Mouse (Mus musculus) megakaryocyte, embryonic 14.5 days (primary cell): ENCODE results near the gene Clca3a1. TPM values are rescaled to one million over a fixed set of nuclear protein-coding genes. Genes with fewer than 3 reads are reported as not detected.
A peak's percentile ranks its signal among the peaks of the same experiment; 100 is the strongest.
"Not testable (repeated sequence)": the region's sequence is repeated elsewhere in the genome, so short reads cannot be mapped to it uniquely, and the experiment has no call there.

Experiments
- H3K27me3 ChIP-seq: replicated peaks from 2 replicates; pipeline ENCODE3; 2012; ENCODE audit warnings: inconsistent platforms
- H3K36me3 ChIP-seq: replicated peaks from 2 replicates; pipeline ENCODE3; 2012; ENCODE audit warnings: low read length, inconsistent platforms, mixed read lengths
- H3K4me1 ChIP-seq: 2 replicates; pipeline ENCODE4 v1.6.1; 2012; ENCODE audit warnings: inconsistent platforms
- H3K4me3 ChIP-seq: replicated peaks from 2 replicates; pipeline ENCODE3; 2012; ENCODE audit warnings: moderate library complexity, mild to moderate bottlenecking, inconsistent platforms
- H3K9me3 ChIP-seq: 2 replicates; pipeline ENCODE4 v1.6.1; 2012; ENCODE audit warnings: inconsistent platforms
- FLI1 ChIP-seq: IDR thresholded peaks from 2 replicates; pipeline ENCODE4 v1.6.1; 2012; ENCODE audit warnings: low read length, inconsistent platforms, mixed read lengths
- GATA1 ChIP-seq: IDR thresholded peaks from 3 replicates; pipeline ENCODE4 v1.6.1; 2012; ENCODE audit warnings: mixed read lengths, low read length, inconsistent platforms, borderline replicate concordance
- polyA plus RNA-seq: library from polyadenylated mRNA; stranded (reverse); fragments of >175 nt; gene quantifications from 2 replicates; pipeline ENCODE4 v1.2.3, GENCODE M21; 2012; ENCODE audit warnings: low replicate concordance; ENCODE audit not compliant: insufficient read depth

Gene Clca3a1
- polyA plus RNA-seq = 0.16 TPM in 1 of 2 replicates, not detected in the other

DNA sequence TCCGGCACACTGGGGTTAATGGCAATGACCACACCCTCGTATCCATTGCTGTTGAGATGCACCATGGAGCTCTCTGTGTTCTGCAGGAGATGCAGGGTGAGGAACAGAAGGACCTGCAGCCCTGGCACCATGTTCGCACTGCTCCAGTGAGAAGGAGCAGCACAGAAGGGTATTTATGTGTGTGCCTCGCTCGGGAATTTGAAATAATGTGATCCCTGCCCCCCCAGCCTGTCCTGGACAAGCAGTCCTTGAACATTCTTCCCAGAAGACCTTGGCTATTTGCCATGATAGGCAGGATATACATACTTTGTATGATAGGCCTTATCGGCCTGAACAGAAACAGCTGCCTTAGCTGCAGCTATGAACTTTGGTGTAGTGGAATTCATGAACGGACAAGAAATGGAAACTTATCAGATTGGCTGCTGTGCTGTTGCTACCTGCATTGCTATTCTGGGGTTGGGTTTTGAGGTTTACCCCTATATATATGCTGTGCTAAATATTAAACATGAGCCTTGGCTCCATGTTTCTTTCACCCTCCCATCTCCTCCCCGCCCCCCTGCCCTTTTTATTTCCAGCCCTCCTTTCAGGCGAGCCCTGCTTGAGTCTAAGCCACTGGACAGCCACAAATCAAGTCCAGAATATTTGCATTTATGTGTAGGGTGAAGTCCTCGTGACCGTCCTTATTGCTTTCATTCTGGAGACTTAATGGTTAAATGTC is at the start of gene Clca3a1:
TSS of gene Clca3a1 (minus strand) at position 386 of the 718 bp plus-strand sequence.
- Histone ChIP-seq H3K4me3 (peak within 1 kb of the TSS; percentile 16), H3K27me3 (no peaks in the 10 kb centered on the region), H3K36me3 (no peaks in the 10 kb centered on the region), H3K9me3 (no peaks in the 10 kb centered on the region), H3K4me1 (peaks cover 23% of the 10 kb centered on the region)
- TF ChIP-seq GATA1 = no peak
- TF ChIP-seq FLI1 = no peak

DNA sequence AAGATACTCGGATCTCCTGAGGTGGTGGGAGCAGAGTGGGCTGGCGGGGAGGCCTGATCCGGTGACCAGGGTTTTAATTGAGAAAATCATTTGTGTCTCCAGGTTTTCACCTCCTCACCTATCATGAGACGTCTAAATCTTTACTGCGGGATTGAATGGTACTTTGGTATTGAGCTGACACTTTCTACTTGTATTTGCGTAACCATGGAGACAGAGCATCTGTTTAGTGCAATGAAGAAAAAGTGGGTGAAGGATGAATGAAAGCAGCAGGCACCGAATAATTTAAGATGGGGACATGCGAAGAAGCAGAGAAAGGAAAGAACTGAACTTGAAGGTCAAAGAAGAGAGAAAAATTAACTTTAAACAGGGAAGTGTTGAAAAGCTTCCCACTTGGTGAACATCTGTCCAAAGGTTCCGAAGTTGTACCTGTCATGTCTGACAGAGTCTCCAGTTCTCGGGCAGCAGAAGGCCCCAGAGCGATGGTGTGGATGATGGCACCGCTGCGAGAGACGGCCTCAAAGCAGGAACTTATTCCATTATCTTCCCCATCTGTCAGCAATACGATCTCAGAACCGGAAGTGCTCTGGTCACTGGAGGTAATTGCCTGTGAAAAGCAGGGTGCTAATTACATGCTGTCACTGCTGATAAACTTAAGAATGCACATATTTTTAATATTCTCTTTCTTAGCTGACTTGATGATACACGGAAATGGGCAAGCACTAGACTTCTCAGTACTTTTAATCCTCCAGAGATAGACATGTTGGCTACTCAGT is 47.6 kb upstream of the Clca3a1 start:
- H3K27me3 ChIP-seq, H3K36me3 ChIP-seq, H3K4me3 ChIP-seq, H3K4me1 ChIP-seq, H3K9me3 ChIP-seq: not testable (repeated sequence)

DNA sequence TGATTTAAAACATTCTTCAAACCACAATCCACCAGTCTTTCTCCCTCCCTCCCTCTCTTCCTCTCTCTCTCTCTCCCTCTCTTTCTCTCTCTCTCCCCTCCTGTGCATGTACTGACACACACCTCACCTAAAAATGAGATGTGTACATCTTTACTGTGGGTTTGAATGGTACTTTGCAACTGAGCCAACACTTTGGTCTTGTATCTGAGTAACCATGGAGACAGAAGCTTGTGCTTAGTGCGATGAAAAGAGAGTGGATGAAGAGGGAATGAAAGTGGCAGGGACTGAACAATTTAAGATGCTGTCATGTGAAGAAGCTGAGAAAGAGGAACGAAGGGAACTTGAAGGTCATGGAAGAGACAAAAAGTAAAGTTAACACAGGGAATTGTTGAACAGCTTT is 45.8 kb upstream of the Clca3a1 start:
- not testable (repeated sequence) for H3K4me3 ChIP-seq, H3K4me1 ChIP-seq

DNA sequence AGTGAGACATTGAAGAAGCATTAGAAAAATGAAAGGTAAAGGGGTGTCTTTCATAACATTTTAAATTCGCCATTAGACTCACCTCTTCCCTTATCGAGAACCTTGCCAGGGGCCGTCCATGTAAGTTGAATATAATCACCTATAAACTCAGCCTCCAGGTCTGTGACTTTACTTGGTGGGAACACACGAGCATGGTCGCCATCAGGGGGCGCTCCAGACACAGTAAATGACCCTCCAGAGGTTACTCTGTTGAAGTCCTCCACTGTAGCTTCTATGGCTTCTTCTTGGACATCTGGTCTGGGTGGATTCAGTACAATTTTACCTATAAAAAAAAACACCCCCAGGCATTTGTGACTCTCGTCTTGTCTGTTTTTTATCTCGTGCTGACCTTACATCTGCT is 41.1 kb upstream of the Clca3a1 start:
- Histone ChIP-seq H3K36me3 (no peaks in the 10 kb centered on the region), H3K4me1 (no peaks in the 10 kb centered on the region; the same call in 1 of the 2 replicates), H3K27me3 (no peaks in the 10 kb centered on the region), H3K9me3 (no peaks in the 10 kb centered on the region), H3K4me3 (no peak overlapping the region)
- TF ChIP-seq GATA1 = no peak
- no peak for TF ChIP-seq FLI1

More for the DNA sequence above, 45.8 kb upstream of the Clca3a1 start:
- not testable (repeated sequence) for H3K27me3 ChIP-seq, H3K9me3 ChIP-seq, H3K36me3 ChIP-seq

DNA sequence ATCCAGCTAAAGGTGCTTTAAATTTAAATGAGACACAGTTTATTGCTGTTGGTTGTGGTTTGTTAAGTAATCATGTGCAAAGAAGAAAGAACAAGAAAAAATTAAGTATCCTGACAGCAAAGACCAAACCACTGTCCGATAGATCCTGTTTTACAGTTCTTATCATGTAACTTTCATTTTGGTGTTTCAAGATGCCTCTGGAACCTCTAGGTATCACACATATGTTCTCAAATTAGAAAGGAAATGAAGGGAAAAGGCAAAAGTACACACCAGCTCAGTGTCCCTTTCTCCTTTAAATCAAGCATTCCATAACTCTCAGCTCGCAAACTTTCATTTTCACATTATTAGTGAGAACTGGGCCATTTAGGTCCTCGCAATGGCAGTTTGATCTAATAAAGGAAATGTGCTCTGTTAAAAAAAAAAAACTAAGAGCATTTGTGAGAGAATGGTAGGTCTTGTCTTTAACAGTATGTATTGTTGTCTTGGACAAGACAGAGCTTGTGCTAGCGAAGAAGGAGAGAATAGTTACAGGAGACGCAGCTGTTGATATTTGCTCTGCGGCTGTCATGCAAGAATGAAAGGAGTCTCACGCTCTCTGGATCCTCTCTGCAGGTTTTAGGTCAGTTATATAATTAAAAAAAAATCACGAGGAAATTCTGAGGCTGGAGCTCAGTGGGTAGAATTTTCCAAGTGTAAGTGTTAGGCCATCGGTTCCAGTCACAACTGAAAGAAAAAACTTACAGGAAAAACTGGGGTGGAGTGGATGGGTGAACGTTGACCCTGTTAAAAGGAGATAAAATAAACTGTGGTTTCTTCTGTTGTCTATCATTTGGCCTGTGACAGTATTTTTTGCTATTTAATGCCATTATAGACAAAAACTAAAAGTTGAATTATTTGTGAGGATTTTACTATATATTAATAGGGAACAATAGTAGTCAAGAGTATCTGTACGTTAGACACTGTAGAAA is 24.7 kb upstream of the Clca3a1 start:
- Histone ChIP-seq H3K4me3 (no peak overlapping the region), H3K27me3 (no peaks in the 10 kb centered on the region), H3K36me3 (no peaks in the 10 kb centered on the region), H3K4me1 (peaks cover 26% of the 10 kb centered on the region), H3K9me3 (no peaks in the 10 kb centered on the region)
- TF ChIP-seq GATA1 (no peak), FLI1 (no peak)

DNA sequence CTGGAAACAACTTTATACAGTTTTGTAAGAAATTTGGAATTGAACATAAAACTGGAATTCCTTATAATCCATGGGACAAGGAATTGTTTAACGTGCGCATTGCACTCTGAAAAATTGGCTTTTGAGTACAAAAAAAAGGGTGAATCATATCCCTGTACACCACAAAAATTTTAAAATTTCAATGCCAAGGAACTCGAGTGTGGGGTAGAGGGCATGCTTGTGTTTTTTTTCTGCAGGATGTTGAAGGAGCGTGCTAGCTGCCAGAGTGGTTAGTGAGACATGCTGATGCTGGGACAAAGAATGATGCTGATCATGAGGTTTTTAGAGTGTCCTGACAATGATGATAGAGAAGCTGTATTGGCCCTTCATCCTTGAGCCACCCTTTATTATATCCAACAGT is 4.4 kb upstream of the Clca3a1 start:
- H3K4me3 ChIP-seq = no peak overlapping the region
- no peaks in the 10 kb centered on the region for H3K36me3 ChIP-seq
- TF ChIP-seq FLI1 = no peak
- TF ChIP-seq GATA1 = no peak
- no peaks in the 10 kb centered on the region for H3K9me3 ChIP-seq
- peaks cover 14% of the 10 kb centered on the region for H3K4me1 ChIP-seq
- no peaks in the 10 kb centered on the region for H3K27me3 ChIP-seq

DNA sequence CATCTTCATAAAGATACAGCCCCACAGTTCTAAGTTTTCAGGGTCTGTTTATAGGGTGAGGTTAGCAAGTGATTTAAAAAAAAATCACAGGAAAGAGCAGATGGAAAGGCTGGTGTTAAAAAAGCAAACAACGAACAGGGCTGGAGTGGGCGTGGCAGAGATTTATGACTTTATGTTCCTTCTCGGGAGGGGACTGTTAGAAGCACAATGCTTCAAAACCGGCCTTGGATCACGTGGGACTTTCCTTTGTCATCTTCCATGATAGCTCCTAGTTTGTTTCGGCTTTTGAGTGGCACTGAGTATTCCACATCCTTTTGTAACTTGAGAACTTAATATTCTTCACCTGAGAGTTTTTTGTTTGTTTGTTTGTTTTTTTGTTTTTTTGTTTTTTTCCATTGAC is 677 bp upstream of the Clca3a1 start:
- H3K4me3 ChIP-seq = no peak overlapping the region
- TF ChIP-seq GATA1 (no peak), FLI1 (no peak)

DNA sequence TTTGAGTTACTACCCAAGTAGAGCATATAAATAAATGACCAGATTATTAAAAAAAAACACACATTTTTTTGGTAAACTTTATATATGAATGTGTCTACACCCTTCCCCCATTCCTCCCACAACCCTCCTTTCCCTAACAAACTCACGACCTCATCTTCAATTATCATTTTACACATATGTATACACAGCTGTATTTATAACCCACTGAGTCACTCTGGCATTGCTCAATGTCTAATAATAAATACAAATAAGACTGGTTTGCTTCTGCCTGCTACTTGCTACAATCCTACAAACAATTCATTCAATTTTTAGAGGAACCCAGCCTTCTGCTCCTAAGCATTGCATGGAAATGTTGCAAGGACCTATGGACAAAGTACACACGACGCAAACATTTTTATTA is 1.1 kb downstream of the Clca3a1 start:
- H3K9me3 ChIP-seq = no peaks in the 10 kb centered on the region
- TF ChIP-seq FLI1 (no peak), GATA1 (no peak)
- H3K36me3 ChIP-seq = no peaks in the 10 kb centered on the region
- no peaks in the 10 kb centered on the region for H3K27me3 ChIP-seq
- peaks cover 23% of the 10 kb centered on the region for H3K4me1 ChIP-seq
- no peak overlapping the region for H3K4me3 ChIP-seq

More for the DNA sequence above, 677 bp upstream of the Clca3a1 start:
- peaks cover 23% of the 10 kb centered on the region for H3K4me1 ChIP-seq
- no peaks in the 10 kb centered on the region for H3K27me3 ChIP-seq
- no peaks in the 10 kb centered on the region for H3K9me3 ChIP-seq
- H3K36me3 ChIP-seq = no peaks in the 10 kb centered on the region

DNA sequence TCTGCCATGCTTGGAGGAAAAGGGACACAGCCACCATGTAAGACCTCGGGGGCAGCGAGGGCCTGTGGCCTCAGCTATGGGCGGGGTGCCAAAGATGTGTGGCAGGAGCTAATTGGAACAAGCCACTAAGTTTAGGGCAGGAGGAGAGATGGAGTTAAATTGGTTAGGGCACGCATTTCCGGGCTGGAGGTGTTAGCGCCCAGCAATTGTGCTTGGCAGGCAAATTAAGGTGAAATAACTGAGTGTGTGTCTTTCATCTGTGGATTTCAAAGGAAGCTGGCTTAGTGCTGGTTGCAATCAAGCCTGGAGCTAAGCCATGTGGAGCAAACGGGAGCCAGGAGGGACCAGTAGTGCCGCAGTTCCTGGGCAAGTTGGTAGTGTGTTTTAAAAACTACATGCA is 4.7 kb downstream of the Clca3a1 start:
- H3K27me3 ChIP-seq, H3K4me3 ChIP-seq, H3K9me3 ChIP-seq, H3K36me3 ChIP-seq: not testable (repeated sequence)
- H3K4me1 ChIP-seq = peaks cover 26% of the 10 kb centered on the region

DNA sequence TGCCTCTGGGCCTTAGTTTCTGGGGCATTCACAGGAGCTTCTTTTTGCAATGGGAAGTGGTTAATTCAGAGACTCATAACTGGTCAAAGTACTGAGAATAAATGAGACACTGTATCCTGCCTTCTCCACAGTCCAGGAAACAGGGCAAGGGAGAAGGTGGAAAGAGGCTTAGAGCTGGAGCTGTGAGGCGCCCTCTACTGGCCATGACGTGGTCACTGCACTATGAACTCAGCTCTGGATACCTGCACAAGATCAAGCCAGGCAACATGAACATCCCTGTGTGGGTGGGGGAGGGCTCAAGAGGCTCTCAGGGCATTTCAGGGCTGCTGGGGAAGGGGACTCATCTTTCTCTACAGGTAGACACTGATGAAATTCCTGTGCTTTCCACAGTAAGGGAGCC is 7.7 kb downstream of the Clca3a1 start:
- TF ChIP-seq FLI1 (no peak), GATA1 (no peak)
- no peaks in the 10 kb centered on the region for H3K36me3 ChIP-seq
- peaks cover 8% of the 10 kb centered on the region for H3K4me1 ChIP-seq
- no peak overlapping the region for H3K4me3 ChIP-seq
- no peaks in the 10 kb centered on the region for H3K27me3 ChIP-seq
- no peaks in the 10 kb centered on the region for H3K9me3 ChIP-seq

DNA sequence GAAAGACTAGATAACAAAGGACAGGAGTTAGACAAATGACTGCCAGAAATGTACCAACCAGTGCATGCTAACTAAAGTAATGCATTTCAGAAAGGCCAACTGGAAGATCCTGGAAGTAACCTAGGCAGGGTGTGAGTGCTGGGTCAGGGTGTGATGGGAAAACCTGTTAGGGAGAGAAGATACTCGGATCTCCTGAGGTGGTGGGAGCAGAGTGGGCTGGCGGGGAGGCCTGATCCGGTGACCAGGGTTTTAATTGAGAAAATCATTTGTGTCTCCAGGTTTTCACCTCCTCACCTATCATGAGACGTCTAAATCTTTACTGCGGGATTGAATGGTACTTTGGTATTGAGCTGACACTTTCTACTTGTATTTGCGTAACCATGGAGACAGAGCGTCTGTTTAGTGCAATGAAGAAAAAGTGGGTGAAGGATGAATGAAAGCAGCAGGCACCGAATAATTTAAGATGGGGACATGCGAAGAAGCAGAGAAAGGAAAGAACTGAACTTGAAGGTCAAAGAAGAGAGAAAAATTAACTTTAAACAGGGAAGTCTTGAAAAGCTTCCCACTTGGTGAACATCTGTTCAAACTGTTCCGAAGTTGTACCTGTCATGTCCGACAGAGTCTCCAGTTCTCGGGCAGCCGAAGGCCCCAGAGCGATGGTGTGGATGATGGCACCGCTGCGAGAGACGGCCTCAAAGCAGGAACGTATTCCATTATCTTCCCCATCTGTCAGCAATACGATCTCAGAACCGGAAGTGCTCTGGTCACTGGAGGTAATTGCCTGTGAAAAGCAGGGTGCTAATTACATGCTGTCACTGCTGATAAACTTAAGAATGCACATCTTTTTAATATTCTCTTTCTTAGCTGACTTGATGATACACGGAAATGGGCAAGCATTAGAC is 11.5 kb downstream of the Clca3a1 start:
- not testable (repeated sequence) for H3K9me3 ChIP-seq, H3K4me3 ChIP-seq

DNA sequence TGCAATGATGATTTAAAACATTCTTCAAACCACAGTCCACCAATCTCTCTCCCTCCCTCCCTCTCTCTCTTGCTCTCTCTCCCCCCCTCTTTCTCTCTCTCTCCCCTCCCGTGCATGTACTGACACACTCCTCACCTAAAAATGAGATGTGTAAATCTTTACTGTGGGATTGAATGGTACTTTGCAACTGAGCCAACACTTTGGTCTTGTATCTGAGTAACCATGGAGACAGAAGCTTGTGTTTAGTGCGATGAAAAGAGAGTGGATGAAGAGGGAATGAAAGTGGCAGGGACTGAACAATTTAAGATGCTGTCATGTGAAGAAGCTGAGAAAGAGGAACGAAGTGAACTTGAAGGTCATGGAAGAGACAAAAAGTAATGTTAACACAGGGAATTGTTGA is 13.1 kb downstream of the Clca3a1 start:
- not testable (repeated sequence) for H3K4me3 ChIP-seq, H3K4me1 ChIP-seq, H3K27me3 ChIP-seq, H3K9me3 ChIP-seq, H3K36me3 ChIP-seq

More for the DNA sequence above, 11.5 kb downstream of the Clca3a1 start:
- H3K36me3 ChIP-seq, H3K4me1 ChIP-seq, H3K27me3 ChIP-seq: not testable (repeated sequence)

DNA sequence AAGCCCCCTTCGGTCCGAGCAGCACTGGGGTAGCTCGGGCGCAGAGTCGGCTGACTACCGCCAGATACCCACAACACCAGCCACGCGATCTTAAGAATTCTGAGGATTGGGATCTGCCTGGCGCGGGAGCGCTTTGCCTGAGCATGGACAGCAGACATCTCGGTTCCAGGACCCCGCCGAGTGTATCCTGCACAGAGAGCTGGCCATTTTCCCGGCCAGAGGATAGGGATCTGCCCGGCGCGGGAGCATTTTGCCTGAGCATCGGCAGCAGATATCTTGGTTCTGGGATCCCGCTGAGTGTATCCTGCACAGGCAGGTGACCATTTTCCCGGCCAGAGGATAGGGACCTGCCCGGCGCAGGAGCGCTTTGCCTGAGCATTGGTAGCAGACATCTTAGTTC is 22.4 kb downstream of the Clca3a1 start:
- not testable (repeated sequence) for H3K4me1 ChIP-seq, H3K36me3 ChIP-seq, H3K9me3 ChIP-seq, H3K4me3 ChIP-seq, H3K27me3 ChIP-seq
